Mouse (Mus musculus): ENCODE data around the gene D1Ertd622e.

The D1Ertd622e gene

DNA sequence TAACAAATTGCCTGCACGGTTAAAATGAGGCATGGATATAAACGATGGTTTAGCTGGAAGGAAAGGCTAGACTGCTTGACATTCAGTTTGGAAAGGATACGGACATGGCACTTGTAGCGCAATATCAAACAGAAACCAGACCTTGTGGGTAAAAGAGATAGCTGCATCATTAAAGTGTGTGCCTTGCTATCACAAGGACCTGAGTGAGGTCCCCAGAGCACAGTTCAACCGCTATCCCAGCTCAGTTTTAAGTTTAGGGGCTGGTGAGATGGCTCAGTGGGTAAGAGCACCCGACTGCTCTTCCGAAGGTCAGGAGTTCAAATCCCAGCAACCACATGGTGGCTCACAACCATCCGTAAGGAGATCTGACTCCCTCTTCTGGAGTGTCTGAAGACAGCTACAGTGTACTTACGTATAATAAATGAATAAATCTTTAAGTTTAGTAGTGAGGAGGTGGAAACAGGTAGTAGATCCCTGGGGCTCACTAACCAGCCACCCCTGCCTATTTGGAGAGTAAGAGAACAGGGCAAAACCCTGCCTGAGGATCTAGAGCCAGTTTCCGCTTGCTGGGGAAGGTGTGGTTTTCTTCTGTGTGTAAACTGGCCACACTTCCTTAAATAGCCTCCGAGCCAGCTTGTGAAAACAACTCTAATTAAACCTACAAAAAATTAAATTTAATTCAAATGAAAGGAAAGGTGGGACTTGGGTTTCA lies 29.2 kb downstream of the D1Ertd622e start:
- DNase-seq = no peak

DNA sequence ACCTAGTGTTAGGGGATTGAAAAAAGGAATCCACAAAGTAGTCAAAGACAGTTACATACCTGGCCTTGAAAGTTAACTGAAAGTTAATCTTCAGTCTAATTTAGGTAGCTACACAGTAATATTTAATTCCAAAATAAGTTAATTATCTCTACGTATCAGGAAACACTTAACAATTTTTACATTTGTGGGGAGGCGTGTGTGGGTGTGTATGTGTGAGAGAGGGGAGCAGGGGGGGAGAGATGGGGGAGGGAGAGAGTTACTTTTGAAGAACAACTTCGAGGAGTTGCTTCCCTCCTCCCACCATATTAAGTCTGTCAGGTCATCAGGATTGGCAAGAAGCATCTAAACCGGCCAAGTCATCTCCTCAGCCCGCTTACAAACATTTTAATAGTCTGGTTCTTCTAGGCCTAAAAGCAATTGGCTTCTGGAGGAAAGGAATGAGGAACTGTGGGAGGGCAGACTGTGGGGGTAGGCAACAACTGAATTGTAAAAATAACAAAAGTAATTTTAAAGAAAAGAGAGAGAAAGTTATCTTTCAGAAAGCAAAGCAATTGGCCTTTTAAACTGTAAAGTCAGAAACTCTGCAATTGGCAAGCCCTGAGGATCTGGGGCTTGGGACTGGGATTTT lies 29.9 kb downstream of the D1Ertd622e start:
- DNase-seq = no peak

DNA sequence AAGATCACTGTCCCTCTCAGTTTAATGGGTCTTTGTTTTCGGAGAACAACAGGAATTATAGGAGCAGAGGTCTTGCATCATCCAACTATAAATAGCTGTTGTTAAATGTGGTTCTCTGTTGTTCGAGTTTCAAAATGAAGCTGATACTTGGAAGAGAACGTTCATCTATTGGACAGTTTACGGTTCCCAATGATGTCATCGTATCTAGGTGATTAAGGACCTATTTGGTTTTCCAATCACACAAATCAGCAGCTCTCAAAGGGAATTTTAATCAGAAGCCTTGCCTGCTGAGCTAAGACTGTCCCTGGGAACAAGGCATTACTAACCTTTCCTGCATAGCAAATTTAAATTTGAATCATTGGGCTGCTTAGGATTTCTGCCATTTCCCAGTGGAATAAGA lies 31.7 kb downstream of the D1Ertd622e start:
- DNase-seq = no peak

DNA sequence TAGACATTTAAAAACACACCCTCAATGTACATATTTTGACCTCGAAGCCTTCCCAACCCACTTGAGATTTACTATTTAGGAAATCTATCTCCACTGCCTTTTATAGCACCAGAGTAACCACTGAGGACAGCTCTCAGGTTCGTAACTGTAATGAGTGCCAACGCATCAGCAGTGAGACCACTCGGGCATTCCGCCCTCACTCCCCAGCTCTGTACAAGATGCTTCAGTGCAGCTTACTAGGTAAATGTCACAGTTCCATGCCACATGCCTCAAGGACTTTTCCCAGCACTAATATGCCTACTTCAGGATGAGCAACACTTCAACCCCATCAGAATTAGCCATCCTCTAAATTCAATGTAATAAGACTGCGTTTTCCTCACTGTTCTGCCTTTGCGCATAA lies 33.0 kb downstream of the D1Ertd622e start:
- no peak for DNase-seq

DNA sequence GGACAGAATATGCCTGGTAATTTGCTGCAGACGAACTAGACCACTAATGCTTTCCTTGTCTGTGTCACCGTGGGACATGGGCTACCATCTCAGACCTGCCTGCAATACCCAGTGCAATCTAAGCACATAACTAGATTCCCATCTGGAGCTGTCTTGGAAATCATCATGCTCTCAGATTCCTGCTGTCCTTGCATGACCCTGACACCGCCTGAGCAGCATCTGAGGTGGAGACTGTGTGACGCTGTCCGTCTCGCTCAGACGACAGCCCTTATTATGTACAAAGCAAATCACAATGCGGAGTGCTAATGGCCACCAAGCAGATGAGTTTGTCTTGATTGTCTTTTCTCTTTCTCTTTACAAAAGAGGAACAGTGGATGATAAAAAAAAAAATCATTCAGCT lies 33.9 kb downstream of the D1Ertd622e start:
- DNase-seq = no peak

DNA sequence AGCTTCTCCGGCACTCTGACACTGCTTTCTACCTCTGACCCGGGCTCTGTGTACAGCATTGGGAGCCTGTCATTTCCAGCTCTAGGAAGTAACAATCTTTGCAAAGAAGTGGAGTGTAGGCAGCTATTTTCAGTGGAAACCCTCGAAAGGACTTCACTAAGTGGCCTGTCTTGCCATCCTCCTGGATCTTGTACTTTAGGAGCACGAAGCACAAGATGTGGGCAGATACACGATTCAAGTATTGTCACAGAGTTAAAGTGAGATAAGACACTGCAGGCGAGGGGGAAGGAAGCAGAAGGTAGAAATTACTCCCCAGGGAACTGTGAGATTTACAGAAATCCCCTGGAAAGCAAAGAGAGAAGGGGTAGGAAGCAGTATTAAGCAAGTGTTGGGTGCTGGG lies 36.4 kb downstream of the D1Ertd622e start:
- DNase-seq = no peak

DNA sequence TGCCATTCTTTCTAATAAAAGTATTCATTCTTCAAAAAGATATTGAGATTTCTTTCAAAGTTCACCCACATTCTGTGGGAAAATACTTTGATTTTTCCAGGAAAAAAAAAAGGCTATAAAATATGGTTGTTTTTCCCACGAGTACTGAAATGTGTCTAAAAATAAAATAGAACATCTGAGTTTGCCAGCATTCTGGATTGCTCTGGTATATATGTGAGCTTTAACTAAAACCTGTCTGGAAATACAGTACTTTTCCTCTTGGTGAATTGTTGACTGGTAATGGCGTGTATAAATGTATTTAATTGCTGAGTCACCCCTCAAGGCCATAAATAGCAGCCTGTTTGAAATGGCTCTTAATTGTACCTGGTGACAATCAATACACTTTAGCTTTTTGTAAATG lies 37.5 kb downstream of the D1Ertd622e start:
- no peak for DNase-seq

DNA sequence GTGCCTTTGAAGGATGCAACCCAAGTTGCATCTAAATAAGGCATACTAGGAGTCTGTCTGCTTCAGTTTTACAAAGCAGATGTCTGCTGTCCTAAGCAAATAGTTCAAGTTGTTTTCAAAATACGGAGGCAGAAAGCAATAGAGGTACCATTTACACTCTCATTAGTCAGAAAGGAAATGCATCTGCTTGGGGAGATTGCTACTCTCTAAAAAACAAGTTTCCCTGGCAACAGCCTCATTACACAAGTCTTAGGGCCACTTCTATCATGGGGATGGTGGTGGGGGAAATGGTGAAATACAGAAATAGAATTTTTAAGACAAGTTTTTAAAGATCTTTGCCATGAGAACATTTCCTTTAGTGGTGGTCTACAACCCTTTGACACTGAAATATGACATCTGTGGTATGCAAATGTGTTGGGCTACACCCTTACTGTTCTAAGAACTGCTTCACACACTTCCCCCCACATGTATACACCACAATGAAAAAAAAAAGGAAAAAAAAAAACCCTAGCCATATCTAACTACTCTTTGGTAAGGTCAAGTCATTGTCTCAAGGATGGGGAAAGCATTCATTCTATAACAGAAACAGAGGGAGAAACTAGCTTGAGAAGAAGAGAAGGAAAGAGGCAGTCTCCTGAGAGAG lies 38.5 kb downstream of the D1Ertd622e start:
- DNase-seq = no peak

DNA sequence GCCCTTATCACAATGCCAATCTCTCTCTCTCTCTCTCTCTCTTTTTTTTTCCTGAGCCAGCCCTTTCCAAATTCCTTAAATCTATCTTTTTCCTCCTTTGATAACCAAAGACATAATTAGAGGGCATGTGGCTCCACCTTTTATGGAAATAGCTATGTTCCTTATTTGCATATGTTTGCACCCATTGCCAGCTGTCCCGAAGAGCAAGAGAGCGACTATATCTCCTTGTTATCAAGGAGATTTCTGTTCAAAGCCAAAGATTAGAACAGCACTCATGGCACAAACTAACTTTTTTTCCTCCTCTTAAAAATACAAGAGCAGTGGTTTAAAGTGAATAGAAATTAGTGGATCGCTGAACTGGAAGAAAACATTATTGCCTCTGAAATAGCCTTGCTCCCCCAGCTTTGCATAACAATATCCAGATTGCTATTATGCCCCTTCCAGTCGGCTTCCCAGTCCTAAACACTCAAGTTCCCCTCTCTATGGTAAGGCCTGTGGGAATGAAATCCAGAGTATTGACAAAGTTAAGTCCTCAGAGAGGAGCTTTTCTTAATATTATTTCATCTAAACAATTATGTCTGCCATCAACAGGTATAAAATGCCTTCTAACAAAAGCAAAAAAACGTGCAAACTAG lies 39.2 kb downstream of the D1Ertd622e start:
- DNase-seq = no peak

DNA sequence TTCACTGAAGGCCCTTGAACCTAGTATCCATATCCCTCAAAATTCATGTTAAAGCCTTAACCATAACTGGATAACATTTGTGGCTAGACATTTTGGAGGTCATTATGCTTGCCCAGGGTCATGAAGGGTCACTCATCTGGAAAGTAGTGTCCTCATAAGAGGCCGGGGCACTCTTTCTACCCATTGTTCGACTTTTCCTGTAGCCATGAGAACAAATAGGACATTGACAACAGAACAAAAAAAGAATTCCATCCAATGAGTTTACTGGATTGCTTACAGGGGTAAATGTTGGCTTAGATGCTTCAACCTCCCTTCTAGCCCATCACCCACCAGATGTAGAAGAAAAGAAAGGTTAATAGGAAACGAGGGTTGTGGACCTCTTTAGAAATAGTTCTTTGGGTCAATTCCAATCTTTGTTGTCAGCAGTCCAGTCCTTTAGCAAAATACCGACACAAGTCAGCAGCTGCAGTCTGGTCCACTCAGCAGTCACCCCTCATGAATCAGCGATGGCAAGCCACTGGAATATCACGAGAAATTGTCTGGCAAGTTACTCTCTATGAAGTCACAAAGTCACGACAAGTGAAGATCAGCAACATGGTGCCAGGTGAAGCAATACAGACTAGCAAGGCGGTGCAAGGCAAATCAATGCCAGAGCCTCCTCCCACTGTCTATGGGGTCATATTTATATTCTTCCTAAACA lies 42.1 kb downstream of the D1Ertd622e start:
- DNase-seq = no peak

DNA sequence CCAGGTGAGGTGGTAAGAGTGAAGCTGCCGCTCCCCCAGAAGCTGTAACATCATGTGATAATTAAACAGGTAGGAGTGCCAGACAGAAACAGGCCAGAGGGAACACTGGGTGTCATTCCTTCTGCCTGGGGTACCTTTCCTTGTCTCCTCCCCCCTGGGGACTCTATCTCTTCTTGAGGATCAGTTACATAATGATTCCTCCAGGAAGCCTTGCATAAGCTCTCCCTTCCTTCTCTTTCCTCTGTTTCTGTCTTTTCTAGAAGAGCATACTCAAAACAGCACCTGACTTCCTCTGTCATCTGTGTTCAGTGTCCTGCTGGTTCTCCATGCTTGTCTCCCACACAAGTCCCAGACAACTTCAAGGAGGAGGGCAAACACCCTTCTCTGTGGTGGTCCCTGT lies 46.3 kb downstream of the D1Ertd622e start:
- no peak for DNase-seq

DNA sequence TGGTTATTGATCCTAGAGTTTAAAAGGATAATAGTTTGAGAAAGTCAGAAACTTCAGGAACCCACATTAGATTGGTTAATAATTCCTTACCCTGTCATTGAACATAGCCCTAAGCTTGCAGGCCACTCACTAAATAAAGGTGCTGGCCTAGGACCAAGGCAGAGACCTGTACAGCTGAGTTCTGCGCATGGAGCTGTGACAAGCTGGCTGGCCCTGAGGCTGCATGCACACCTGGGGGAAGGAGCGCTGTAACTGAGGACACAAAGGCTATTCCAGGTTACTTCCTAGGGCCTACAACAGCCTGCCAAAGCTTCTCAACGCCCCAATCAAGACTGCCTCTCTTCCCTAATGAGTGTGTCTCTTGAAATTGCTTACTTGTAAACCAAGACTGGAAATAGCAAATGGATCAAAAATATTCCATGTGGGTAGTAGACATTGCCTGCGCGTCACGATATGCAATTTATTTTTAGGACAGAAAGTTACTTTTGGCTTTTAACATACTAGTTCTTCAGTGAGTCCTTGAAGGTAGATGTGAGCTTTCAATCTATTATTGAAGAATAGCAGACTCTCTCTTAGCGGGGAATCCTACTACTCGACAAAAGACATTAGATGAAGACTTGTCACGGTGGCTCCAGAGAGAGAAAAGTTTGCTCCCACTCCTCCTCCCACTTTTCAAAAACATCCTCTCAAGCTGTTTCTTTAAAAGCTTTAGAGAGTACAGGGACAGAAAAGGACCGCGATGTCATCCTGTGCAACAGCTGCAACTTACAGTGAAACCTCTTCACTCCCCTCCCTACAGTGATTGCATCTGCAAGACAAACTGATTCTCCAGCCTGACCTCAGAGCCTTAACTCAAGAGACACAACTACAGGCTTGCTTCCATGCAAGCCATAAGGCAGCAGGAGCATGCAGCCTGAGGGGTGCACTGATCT lies 47.1 kb downstream of the D1Ertd622e start:
- no peak for DNase-seq

DNA sequence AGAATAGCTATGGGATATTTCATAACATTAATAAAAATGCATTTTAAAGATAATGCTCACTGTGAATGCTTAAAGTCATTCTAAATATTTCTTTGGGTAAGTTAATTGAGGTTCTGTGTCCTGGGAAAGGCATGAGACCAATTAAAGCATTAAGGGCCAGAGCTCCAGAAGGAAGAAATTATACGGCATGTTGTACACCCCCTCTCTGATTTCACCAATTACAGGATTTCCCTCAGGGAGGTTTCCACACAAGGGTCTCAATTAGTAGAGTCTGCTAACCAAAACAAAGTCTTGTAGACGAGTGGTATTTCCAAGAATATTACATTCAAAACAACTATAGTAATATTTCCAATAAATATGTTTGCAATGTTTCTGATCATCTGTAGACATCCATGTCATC lies 50.1 kb downstream of the D1Ertd622e start:
- no peak for DNase-seq

DNA sequence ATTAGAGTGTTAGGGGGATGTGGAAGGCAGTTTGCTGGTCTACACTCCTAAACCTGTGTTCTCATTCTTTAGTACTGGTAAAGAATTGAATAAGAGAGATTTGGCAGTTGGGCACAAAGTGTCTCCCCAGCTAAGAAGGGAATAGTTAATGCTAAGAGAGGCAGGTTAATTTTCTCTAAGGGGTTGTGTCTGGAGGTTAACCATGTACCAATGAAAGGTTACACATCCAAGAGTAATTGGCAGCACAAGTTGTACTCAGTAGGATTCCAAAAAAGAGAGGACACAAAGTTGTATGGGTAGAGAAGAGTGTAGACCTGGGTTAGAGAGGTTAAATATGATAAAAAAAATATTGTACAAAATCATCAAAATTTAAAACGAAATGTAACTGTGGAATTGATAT lies 58.5 kb downstream of the D1Ertd622e start:
- DNase-seq = no peak

DNA sequence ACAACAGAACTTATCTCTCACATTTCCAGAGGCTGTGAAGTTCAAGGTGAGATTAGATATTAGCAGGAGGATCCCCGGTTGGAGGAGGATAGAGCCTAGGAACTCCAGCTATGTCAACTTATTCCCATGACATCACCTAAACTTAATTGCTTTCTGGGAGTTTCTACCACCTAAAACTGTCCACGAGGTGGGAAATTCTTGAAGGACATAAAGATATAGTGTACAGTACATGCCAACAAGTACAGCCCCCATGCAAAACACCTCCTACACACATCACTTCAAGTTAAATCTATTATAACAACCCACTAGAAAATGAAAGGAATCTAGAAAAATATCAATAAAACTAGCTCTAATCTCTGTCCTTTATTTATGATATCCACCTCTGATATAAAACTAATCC lies 61.5 kb downstream of the D1Ertd622e start:
- DNase-seq = no peak

DNA sequence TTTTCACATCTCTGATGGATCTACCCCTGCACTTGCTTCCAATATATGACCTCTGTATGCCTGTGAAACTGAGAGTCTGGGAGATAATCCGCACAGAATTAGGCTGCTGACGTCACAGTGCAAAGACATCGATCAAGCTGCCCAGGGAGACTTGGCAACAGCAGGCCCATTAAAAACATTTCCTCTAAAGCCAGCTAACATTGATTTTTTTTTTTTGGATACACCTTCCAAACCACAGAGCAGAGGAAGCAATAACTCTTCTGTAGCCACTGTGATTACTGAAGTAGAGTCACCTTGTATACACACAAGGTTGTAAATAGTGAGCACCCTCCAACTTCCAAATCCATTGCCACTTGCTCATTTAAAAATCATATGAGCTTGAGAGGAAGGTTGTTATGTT lies 62.8 kb downstream of the D1Ertd622e start:
- no peak for DNase-seq

DNA sequence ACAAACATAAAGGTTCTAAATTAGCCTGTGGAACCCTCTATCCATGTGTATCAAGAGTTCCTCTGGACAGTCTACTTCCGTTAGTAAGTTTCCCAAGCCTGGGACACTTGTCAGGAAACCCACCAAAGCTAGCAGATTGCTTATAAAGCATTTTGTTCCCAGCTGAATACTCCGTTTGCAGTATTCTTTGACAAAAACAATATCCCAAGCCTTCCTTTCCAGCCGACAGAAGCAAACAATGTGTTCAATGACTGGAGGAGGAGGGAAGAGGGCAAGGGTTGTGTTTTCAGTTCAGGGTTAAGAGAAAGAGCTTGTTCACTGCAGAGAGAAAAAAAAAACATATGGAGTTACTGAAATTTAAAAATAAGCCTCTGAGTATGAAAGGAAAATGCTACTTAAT lies 73.3 kb downstream of the D1Ertd622e start:
- DNase-seq = no peak

DNA sequence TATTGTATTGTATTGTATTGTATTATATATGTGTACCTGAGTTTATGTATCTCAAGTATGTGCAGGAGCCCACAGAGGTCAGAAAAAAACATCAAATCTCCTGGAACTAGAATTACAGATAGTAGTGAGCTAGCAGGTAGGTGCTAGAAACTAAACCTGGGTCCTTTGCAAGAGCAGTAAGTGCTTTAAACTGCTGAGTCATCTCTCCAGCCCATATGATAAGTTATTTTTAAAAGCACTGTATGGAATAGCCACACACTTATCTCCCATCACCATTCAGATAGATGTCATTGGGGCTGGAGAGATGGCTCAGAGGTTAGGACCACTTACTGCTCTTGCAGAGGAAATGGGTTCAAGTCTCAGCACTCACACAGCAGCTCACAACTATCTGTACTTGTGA lies 76.8 kb downstream of the D1Ertd622e start:
- no peak for DNase-seq

DNA sequence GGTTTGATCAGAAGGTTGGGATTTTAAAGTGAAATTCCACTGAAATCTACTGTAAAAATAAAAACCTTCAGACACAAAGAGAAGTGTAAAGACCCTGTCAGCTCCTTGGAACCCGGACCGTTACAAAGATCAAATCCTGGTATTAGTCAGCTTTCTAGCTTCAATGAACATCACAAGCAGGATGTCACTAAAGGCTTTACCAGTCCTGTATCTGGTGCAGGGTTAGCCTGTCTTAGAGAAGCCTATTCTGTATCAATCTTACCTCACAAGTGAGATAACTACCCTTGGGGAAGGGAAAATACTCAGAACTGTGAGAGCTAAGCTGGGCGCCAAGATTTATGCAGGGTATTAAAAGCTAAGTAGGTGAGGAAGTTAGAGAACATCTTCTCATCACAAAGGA lies 77.7 kb downstream of the D1Ertd622e start:
- no peak for DNase-seq

DNA sequence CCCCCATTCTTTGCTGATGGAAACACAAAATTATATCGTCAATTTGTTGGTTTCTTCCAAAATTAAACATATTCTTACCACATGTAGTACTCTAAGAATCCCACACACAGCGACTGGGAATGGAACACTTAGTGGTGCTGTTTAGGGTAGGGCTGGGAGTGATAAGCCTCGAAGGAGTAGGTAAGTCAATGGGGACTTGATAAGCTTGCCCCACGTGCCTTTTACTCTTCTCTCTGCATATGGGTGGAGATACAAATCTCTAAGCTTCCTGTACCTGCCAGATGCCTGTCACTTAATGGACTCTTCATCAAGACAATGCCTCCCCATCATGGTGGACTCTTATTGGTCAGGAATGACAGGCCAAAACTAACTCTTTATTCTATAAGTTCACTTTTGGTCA lies 78.8 kb downstream of the D1Ertd622e start:
- no peak for DNase-seq

DNA sequence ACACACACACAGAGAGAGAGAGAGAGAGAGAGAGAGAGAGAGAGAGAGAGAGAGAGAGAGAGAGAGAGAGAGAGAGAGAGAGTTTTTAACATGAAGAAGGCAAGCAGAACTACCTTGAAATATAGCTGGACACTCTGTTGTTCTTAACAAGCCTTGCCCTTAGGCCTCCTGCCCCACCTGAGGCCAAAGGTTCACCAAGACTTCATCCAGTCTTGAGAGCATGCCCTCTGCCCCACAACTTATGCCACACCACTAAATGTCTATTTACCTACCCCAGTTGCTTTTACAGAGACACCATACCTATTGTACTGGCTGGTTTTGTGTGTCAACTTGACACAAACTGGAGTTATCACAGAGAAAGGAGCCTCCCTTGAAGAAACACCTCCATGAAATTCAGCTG lies 81.2 kb downstream of the D1Ertd622e start:
- DNase-seq = peak; percentile 47

DNA sequence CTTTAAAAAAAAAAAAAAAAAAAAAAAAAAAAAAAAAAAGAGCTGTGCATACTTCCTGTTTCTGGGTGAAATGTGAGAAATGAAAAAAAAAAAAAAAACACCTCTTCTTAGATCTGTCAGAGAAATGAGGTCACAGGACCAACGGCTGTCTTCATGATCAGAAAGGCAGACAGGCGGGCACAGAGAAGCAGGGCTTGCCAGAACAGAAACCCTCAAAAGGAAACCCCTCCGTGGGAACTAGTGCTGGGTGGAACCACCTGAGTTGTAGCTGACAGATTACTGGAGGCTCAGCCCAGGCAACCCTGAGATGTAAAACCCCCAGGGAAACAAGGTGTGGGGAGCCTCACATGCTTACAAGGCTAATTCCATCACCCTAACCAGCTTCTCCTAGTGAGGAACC lies 81.6 kb downstream of the D1Ertd622e start:
- peak; percentile 77 for DNase-seq
